Mouse (Mus musculus) heart, adult 18-20 months (tissue): ENCODE results near the gene Lactbl1. TPM values are rescaled to one million over a fixed set of nuclear protein-coding genes. Genes with fewer than 3 reads are reported as not detected.

Experiments
- DNase-seq, 2 experiments: peaks; one replicate each; pipeline ENCODE4 v3.0.0; 2021 to 2022; ENCODE audit warnings: mixed read lengths in 1 of 2
- total RNA-seq, 2 experiments: library from RNA; stranded (reverse); gene quantifications; 2 replicates each; pipeline ENCODE4 v1.2.3; 2021

The Lactbl1 gene
- total RNA-seq, 2 experiments from 2014 or later, result not detected

GRCm38 (mm10) chr4:136636983-136637562 is 14.7 kb downstream of the Lactbl1 start:
- no peak for DNase-seq

DNA sequence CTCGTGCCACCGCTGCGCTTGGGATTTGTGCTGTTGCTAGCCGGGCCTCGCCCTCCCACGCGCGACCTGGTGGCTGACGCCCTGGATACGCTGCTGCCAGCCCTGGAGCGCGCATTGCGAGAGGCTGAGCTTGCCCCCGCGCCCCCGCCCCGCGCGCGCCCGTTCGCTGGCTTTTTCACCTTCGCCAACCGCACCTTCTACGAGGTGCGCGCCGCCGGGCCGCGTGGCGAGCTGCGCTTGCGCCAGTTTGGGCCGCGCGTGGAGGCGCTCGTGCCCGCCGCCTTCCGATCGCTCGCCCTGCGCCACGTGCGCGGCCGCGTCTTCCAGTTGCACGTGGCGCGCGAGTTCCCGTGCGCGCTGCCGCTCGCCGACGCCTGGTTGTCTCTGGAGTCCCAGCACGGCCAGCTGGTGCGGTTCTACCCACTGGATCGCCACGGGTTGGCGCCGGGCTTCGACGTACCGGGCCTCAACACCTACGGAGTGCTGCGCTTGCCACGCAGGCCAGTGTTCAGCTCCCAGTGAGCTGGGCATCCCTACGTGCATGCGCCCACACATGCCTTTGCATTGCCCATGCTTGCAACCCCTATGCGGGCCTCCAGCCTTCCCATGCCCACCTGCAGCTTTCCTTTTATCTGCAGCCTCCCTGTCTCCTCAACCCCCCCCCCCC is 15.3 kb downstream of the Lactbl1 start:
- DNase-seq, result no peak

GRCm38 (mm10) chr4:136638230-136638750 is 15.9 kb downstream of the Lactbl1 start:
- no peak for DNase-seq

- no peak for DNase-seq
Observed at GRCm38 (mm10) chr4:136638890-136639289, 16.5 kb downstream of the Lactbl1 start.

GRCm38 (mm10) chr4:136648922-136649479 is 26.6 kb downstream of the Lactbl1 start:
- DNase-seq, result peak; percentile 42 to 85

DNA sequence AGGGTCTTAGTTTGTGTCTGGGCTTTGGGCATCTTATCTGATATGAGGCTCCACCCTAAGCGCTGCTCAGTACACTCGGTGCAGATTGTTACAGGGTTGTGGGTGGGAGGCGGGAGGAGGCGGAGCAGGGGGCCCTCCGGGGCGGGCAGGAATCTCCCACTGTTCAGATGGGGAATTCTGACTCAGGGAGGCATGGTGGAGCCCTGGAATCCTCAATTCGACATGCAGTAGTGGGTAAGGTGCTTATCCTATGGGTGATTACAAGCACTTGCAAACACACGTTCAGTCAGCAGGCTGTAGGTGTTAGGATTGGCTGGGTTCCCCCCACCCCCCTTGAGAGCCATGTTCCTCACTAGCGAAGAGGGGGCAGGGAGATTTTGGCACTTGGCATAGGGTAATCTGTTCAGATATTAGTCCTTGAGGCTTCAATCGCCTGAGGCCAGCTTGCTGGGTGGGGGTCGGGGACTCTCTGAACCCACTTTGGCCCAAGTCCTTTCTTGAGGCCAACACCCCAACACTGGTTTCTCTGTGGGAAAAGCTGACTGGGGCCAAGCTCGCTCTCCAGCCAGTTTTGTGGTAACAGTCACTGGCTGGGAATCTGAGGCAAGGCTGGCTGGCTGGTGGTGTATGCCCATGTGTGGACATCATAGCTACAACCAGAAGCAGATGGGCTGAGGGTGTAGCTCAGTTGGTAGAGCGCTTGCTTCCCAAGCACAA is 27.2 kb downstream of the Lactbl1 start:
- DNase-seq, result no peak

GRCm38 (mm10) chr4:136650261-136650660 is 27.8 kb downstream of the Lactbl1 start:
- DNase-seq, result no peak

DNA sequence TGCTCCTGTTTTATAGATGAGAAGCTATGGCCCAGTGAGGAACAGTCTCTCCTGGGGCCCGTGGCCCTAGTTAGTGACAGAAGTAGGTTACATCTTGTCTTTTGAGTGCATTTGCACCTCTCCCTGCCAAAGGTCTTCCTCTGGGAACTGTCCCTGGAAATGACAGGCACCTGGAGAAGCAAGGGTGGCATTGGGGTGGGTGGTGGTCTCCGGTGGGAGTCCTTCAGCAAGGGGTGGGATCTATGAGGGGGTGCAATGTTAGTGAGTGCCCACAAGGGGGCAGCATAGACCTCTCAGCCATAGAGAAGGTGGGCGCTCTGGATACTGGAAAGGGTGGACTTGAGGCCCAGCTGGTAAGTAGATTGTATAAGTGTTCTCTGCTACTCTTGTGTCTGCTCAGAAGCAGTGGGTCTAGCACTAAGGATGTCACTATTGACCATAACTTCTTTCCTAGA is 29.0 kb downstream of the Lactbl1 start:
- DNase-seq, result peak in 1 of 2 experiments; percentile 32

DNA sequence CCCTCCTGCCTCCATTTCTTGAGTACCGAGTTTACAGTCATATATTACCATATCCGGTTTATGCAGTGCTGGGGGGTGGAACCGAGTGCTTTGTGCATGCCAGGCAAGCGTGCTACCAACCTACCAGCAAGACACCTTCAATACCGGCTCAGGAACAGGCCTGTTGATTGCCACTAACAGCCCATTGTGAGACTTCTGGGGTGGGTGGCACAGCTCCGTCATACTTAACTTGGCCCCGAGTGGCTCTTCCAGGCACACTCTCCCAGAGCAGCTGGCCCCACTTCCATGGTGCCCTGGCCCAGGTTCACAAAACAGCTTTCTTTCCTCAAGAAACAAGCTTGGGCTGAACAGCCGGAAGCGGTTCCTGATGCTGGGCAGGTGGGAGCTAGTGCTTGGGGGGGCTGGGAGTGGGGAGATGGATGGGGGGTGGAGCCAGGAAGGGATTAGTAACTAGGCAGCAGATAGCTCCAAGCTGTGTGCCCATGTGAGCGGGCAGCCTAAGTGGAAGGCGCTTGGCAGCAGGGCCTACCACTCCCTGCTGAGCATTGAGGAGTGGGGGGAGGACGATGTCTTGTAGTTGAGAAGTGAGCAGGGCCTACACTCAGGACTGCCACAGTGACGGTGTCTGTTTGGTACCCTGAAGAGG is 29.6 kb downstream of the Lactbl1 start:
- DNase-seq, result no peak

- DNase-seq, result no peak
Observed at GRCm38 (mm10) chr4:136652528-136652910, 30.1 kb downstream of the Lactbl1 start.

DNA sequence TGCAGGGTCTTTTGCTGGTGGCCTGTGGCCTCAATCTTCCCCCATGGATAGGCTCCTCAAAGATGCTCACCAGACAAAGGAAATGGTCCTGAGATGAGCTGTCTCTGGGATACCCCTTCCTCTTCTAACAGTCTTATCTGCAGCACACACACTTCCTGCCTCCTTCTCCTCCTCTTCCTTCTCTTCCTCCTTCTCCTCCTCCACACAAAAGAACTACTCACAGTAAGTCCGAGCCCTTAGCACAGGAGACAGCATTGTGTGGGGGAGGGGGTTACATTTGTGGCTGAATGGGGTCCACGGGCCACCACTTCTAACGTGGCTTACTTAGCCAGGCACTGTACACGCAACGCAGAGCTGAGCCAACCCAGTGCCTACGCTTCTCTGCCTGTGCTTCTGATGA is 30.6 kb downstream of the Lactbl1 start:
- no peak for DNase-seq

DNA sequence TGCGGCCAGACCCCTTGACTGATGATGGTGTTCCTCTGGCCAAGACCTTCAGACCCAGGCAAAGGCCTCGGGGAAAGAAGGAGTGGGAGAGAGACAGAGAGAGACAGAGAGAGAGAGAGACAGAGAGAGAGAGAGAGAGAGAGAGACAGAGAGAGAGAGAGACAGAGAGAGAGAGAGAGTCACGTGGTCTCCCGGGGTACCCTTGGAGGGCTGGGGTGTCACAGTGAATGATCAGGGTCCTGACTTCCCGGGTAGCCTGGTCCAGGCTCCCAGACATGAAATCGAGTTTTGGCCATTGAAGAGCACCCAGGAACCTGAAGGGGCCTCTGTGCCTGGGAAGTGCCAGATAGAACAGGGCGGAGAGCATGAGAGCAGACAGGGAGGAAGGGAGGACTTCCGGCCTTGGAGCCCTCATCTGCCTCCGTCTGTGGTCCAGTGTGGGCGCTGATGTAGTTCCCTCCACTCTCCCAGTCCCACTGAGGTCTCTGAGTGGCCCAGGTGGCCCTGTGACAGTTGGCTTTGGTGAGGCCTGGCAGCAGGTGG is 31.3 kb downstream of the Lactbl1 start:
- DNase-seq, result no peak

DNA sequence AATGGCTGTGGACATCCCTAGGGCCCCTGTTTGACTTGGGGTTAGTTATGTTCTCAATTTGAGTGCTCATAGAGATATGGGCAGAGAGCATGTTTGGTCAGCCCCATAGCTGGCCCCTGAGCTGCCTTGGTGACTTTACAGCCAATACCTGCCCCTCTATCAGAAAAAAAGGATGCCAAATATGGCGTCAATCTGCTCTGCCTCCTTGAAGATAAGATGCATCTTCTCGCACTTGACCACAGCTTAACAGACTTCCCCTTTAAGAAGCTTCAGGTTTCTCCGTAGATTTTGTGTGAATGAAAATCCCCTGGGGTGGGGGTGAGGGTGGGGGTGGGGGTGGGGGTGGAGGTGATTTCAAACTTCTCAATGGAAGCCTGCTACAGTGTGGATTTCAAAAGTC is 35.5 kb downstream of the Lactbl1 start:
- no peak for DNase-seq

GRCm38 (mm10) chr4:136665068-136665467 is 42.6 kb downstream of the Lactbl1 start:
- no peak for DNase-seq

GRCm38 (mm10) chr4:136666002-136666401 is 43.6 kb downstream of the Lactbl1 start:
- DNase-seq, result no peak

DNA sequence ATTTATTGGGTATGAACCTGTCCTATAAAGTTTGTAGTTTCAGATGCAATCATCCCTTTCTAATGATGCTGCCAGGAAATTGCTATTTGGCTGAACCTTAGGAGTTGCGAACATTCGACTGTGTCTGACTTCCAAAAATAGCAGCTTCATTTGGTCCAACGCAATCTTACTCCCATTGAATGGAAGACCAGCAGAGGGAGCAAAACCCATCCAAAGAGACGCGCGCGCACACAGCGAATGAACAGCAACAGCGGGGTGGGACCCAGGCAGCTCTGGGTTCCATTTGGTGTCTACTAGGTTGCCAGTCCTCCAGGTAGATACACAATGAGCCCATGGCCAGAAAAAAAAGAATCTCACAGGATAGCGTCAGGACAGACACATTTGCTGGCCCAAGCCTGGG is 45.3 kb downstream of the Lactbl1 start:
- no peak for DNase-seq

GRCm38 (mm10) chr4:136672335-136673090 is 50.1 kb downstream of the Lactbl1 start:
- no peak for DNase-seq

DNA sequence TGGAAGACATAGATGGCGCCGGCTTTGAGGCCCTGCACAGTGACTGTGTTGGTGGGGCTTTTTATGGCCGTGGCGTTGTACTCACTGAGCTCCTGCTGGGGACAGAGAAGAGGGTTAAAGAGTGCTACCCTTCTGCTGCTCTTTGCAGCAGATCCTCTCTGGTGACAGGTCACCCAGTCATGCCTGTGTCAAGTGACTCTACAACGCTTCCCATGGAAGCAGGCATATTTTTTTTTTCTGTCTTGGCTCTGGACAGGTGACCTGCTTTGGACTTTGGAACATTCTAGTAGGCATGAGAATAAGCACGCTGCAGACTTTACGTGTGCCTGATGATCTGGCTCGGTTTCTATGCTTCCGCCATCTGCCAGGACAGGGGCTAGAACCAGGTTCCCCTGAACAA is 53.0 kb downstream of the Lactbl1 start:
- no peak for DNase-seq

DNA sequence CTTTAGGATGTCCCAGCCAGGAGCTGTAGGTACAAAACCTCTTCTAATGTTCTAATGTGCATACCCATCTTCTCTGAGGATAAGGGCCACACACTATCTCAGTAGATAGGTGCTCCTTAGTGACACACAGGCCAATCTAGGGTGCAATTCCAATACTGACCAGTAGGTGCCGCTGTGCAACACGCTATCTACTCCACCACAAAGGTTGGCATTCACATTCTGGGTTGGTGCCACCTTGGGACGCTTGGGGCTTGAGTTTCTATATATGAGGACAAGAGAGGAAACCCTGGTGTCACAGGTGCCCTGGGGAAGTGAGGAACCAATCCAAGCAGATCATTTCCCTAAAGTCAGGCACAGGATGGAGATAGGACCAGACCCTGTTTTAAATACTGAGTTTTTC is 56.1 kb downstream of the Lactbl1 start:
- peak; percentile 72 to 92 for DNase-seq

DNA sequence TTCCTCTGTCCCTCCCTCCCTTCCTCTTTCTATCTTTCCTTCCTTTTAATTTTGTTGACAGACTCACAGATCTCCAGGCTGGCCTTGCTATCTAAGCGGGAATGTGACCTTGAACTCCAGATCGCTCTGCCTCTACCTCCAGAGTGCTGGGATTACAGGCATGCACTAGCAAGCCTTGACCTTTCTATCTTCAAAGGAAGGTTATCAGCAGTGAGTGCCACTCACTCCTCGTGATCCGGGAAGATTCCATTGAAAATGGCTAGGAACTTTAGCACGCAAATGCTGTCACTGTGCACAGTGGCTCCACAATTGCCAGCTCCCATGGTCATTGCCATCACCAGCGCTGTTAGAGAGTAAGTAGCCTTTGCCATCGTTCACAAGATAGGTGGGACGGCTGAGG is 56.8 kb downstream of the Lactbl1 start:
- DNase-seq, result no peak

GRCm38 (mm10) chr4:136680641-136681040 is 58.2 kb downstream of the Lactbl1 start:
- DNase-seq, result no peak
